Mouse (Mus musculus): Measurements from ENCODE around the gene Nfia.

Nfia gene

GRCm38 (mm10) chr4:97841745-97842144 lies 69.2 kb downstream of the Nfia start:
- DNase-seq: no peak

DNA sequence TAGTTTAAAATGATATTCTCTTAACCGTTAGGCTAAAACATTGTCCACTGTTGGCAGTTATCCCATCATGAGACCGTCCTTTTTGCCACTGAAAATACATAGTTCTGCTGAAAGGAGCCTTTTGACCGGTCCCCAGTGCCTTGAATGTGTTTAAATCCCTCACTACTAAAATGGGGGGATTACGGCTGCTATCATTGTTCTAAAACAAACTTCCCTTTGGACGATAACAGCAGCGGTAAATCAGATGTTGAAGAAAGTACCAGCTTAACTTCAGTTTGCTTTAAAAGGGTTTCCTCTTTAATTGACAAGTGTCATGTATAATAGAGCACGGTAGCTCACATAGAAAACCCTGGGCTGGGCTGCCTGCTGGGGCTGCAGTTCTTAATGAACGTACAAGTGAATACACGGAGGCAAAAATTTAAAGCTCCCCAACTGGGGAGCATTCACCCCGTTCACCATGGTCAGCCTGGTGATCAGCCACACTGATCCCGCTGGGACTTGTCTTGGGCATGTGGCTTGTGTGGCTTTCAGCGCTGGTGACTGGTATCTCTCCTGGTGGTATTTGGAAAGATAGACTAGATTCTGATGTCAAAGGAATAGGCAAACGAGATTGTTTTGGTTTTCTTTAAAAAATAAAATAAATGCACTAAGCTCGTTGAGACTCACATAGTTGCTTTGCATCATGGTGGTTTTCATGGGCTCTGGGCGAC lies 71.6 kb downstream of the Nfia start:
- DNase-seq: no peak

GRCm38 (mm10) chr4:97844899-97845298 lies 72.4 kb downstream of the Nfia start:
- DNase-seq: no peak

DNA sequence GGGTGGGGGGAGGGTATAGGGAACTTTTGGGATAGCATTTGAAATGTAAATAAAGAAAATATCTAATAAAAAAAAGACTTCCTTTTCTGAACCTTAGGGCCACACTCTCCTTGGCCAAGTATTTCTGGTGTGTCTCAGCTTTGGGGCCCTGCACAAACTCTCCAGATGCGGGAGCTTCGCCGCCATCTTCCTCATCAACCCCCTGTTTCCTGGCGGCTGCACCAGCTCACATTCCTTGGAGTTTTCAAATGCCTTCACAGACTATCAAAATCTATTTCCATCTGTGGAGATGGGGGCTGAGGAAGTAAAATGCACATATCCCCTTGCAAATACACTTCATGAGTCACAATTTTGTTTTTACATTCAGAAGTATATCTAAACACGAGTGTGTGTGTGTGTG lies 75.1 kb downstream of the Nfia start:
- DNase-seq: no peak

GRCm38 (mm10) chr4:97850991-97851390 lies 78.5 kb downstream of the Nfia start:
- DNase-seq: no peak

DNA sequence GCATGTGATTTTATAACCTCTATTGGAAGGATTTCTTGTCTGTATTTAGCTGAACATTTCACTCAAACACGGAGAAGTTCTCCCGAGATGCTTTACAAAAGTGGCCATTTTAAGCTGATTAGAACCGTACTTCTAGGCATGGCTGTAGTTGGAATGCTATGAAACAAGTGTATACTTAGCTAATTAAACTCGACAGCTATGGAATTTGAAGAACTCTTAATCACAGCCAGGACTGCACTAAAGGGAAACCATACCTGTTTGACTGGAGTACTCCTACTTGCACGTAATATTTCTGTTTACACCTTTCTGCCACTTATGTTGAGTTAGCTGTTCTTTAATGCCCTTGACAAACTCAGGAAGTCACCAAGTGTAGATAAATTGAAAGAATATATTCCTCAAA lies 79.2 kb downstream of the Nfia start:
- no peak for DNase-seq

DNA sequence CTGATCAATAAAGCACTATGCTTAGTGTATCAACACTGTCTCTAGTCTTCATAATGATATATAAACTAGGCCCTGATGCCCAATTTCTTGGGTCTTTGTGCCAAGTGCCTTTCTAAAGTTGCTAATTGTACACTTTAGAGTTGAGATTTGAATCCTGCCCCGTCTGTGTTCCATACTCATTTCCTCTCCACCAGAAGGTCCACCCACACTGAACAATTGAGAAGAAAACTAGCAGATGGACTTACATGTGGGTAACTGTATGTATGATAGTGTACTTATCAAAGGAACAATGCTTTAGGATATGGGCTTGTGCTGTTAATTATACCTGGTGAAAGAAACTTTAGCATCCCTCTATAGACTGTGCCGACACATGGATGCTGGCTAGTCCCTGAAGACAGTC lies 80.1 kb downstream of the Nfia start:
- no peak for DNase-seq

DNA sequence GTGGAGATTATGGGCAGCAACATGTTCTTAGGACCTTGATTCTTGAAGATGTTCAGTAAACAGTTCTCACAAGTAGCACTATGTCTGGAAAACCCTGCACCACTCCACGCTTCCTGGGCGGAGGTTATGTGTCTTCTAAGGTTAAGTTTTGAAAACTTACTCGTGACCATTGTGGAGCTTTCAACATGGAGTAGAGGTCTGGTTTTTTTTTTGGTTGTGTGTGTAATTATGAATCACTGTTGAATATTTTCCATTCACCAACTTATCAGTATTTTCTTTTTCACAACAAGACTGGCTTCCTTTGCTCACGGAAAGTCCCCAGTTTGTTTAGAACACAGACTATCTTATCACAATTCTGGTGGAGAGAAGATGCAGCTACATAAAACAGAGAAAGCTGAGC lies 82.2 kb downstream of the Nfia start:
- no peak for DNase-seq

- no peak for DNase-seq
Observed at GRCm38 (mm10) chr4:97855712-97856420, 83.3 kb downstream of the Nfia start.

- DNase-seq: no peak
Observed at GRCm38 (mm10) chr4:97857549-97857948, 85.0 kb downstream of the Nfia start.

GRCm38 (mm10) chr4:97859431-97859830 lies 86.9 kb downstream of the Nfia start:
- no peak for DNase-seq

DNA sequence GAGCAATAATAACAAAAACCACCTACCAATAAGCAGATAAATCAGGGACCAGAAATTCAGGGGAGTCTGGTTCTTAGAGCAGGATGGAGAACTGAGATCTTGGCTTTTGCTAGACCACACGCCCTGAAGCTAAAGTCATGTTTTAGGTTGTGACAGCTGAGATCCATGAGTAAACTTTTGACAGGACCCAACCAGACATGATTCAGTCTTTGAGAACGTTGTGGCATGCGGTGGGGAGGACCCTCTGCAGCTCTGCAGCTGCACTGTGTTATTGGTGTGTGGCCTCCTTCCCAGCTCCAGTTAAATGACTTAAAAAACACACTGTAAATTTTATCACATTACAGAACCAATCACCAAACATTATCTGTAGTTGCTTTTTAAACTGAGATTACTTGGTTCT lies 87.8 kb downstream of the Nfia start:
- DNase-seq: no peak

DNA sequence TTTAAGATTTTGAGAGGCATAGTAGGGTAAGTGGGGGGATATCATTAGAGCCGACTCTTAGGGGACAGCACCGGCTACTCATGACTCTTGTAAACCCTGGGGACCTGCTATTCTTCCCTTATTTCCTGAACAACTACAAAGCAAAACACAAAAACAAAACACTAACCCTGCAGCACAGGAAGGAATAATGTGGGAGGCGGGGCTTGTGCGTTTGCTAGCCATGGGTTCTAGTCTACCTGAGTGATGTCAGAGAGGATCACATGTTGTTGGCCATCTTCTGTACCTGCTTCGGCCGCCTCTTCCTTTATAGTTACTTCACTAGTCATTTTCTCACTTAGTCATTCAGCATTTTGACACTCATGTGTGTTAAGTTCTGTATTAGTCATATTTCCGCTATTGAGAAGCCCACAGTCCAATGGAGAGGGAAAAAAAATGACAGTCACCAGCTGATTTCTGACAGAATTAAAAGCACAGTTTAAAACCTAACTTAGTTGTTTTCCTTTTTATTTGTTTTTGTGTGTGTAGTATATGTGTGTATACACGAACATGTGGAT lies 88.3 kb downstream of the Nfia start:
- DNase-seq: no peak

- DNase-seq: no peak
Observed at GRCm38 (mm10) chr4:97862379-97862778, 89.8 kb downstream of the Nfia start.

DNA sequence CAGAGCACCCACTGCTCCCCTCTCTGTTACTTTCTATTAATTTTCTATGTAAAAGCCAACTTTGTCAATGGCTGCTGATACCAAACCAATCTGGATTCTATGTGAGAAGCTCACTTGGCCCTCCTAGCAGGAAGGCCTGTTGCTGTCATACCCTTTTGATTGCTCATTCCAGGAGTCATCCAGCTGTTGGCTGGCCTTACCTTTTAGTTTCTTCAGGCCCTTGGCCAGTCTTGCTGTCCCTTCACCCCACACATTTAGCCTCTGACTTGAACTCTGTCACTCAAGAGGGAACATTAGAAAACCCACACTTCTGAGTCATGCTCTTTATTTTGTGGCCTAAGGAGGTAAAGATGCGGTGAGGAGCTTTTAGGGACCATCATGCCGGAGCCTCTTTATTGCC lies 91.7 kb downstream of the Nfia start:
- no peak for DNase-seq

- DNase-seq: no peak
Observed at GRCm38 (mm10) chr4:97865410-97865953, 92.9 kb downstream of the Nfia start.

- no peak for DNase-seq
Observed at GRCm38 (mm10) chr4:97866463-97866862, 93.9 kb downstream of the Nfia start.

DNA sequence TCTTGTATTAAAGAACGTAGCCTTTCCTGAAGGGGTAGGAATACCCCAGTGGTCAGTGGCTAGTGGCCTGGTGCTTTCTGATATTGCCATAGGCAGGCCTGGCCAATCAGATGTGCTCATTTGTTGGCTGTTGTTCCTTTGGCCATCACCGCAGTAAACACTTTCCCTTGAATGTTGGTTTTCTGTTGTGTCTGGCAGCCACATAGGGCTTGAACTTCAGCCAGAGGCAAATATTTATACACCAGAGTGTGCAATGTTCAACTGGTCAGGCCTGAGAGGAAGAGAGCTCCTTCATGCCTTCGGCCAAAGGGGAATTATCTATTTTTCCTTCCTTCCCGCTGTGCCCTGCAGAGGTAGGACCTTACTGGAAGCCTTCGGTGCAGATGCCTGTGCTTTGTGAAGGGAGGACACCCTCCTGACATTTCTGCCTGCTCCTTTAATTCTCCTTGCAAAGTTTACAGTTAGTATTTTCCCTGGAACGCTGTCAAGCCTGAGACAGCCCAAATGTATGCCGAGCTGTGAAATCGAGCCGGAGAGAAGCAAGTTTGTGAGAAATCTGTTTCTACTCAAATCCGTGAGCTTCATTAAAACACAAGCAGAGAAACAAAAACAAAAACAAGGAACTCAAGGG lies 95.9 kb downstream of the Nfia start:
- DNase-seq: peak; percentile 69

DNA sequence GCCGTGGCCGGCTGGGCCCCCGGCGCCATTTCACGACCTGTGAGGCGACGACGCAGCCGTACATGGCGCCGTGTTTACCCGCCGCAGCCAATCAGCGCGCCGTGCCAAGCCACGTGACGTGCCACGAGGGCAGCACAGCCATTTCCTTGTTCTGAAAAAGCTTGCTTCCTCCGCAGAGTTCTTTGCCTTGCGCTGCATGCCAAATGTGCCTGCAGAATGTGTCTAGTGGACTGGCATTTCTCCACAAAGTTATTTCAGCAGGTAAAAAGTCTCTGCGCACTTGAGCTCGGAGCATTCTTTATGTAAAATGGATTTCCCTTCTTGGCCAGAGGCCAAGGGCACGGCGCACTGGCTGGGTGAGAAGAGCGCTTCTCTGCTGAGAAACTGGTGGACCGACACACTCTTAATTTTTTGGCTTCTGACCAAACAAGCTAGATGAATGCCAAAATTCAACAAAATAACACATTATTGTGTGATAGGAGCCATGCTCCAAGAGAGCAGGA lies 96.5 kb downstream of the Nfia start:
- DNase-seq: peak; percentile 98

DNA sequence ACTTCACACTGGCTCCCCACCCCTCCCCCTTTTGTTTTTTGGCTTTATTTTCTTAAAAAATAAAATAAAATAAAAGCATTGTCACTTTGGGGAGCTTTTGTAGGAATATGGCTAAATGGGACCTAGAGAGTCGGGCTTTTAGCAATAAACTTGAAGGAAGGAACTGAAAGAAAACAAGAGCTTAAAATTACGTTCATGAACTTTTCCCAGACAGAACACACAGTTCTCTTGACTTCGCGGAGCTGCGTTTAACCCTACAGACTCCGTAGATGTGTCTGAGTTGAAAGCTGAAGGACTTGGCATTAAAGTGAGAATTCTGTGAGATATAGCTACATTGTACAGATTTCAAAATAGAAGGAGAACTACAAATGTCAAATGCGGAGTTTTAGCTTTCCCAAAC lies 96.9 kb downstream of the Nfia start:
- DNase-seq: no peak

DNA sequence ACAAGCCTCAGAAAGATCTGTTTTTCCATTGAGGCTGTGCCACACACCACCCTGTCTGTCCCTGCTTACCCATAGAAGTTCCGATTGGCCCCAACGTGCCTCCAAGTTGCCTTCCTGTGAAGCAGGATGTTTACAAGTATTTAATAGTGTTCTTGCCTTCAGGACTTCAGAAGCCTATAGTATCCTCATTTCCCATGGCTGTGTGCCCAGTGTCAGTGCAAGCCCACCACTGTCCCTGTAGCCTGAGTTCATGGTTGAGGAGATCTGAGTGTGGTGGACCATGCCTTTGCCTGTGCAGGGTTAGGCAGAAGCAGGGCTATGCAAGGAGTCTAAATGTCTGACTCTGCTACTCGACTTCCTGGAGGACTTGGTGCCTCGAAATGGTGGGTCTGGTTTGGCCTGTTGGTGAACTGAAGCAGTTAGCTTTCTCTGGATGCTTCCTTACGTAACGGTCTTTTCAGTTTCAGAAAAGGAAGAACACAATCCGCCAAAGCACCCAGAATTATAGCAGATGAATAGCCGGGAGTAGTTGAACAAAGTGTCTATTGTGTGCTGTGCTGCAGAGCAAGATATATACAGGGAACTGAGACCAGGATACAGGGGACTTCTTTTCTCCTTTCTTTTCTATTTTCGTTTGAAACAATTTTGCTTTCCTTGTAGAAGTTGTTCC lies 99.4 kb downstream of the Nfia start:
- peak; percentile 63 for DNase-seq

- DNase-seq: no peak
Observed at GRCm38 (mm10) chr4:97874916-97875315, 102.4 kb downstream of the Nfia start.

DNA sequence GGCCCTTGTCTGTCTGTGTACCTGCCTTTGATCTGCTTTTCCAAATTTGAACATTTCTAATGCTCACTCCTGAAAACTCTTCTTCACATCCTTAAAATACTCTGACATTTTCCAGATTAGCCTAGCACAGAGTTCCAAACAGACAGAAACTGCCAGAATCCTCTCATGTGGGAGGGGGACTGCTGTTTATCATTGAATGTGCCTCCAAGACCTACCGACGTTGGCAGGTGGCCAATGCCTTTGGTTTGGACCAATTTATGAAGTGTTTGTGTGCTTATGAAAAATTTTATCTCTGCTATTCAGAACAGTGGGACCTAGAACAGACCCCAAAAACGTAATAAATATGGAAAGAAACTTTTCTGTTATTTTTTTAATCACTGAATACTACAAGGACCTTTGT lies 103.4 kb downstream of the Nfia start:
- no peak for DNase-seq
